Comparison of ENCODE assay signal across 9 mouse cellular contexts in the genomic region with DNA sequence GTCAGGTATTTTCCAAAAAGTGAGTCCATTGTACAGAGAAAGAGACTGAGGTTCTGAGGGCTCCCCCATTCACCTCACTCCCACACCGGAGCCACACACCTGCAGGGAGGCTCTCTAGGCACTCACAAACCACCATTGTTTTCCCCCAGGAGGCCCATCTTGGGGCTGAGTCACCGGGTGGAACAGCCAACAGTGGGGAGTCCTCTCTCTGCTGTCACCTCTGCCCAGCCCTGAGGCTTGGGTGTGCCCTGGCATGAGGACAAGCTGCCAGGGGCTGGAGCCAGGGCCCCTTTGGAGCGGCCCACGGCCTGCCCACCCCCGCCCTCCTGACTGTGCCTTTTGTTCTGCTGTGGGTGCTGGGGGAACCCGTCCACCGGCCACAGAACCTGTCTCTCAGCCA. TPM values are rescaled to one million over a fixed set of nuclear protein-coding genes. Genes with fewer than 3 reads are reported as not detected.
DNase-seq lines count a peak whose midpoint lies in the region; ATAC-seq lines count a peak whose summit lies in the region.
"Had no signal": no experiment of that assay in that cellular context is flagged by ENCODE, and none has a peak within 500 bp of the region (broad histone marks: within the 10 kb centered on the region; RNA-seq: fewer than 3 reads in every experiment).

No protein-coding gene starts in this region.

- peak; percentile 91 for DNase-seq in heart, adult 11 months
- no peak for DNase-seq in heart, postnatal 25 days (ENCODE audit: low spot score)
- peak; percentile 48 to 61 for DNase-seq in spleen, postnatal 36 days (ENCODE audit: low spot score in 2 of 2)
- DNase-seq in spleen, adult 12 weeks (ENCODE audit: low spot score) = no peak
- no peak for DNase-seq in layer of hippocampus, adult 18-20 months (ENCODE audit: low spot score in 2 of 2)
- DNase-seq in kidney, postnatal 10 days = no peak

- peak; percentile 32 for ATAC-seq in intestine, embryonic 15.5 days
- ATAC-seq in stomach, embryonic 14.5 days (ENCODE audit: insufficient number of reproducible peaks, insufficient read depth, low FRiP score, low read depth) = peak; percentile 11; the same call in 1 of the 2 replicates

- 0 out of 2 replicates have a peak overlapping the region, but pooled peaks have one; percentile 14 for H3K9ac ChIP-seq in intestine, embryonic 15.5 days
- no peak overlapping the region for H3K9ac ChIP-seq in stomach, embryonic 14.5 days (replicated peaks; ENCODE audit: low read depth, low read length)

- WGBS in intestine, embryonic 15.5 days = 44% methylated on average over 7 of the region's 7 CpGs
- WGBS in stomach, embryonic 14.5 days = 44% methylated on average over 7 of the region's 7 CpGs

- H3K27ac ChIP-seq in intestine, embryonic 15.5 days = peak overlapping the region; percentile 80
- peak overlapping the region; percentile 75 for H3K27ac ChIP-seq in stomach, embryonic 14.5 days (ENCODE audit: low read length)
- H3K27ac ChIP-seq: macrophage had no signal

- no peaks in the 10 kb centered on the region for H3K27me3 ChIP-seq in intestine, embryonic 15.5 days (replicated peaks)
- H3K27me3 ChIP-seq in stomach, embryonic 14.5 days (ENCODE audit: control insufficient read depth, insufficient read depth, low read length) = no peaks in the 10 kb centered on the region

- peak overlapping the region; percentile 41 for H3K4me2 ChIP-seq in intestine, embryonic 15.5 days (replicated peaks)
- H3K4me2 ChIP-seq in stomach, embryonic 14.5 days (replicated peaks; ENCODE audit: low read depth, low read length) = 0 out of 2 replicates have a peak overlapping the region, but pooled peaks have one; percentile 17

- no peaks in the 10 kb centered on the region for H3K36me3 ChIP-seq in intestine, embryonic 15.5 days
- H3K36me3 ChIP-seq in stomach, embryonic 14.5 days (ENCODE audit: control insufficient read depth, insufficient read depth, low read length) = no peaks in the 10 kb centered on the region; the same call in 1 of the 2 replicates

- intact Hi-C loops in heart, postnatal 25 days (cut with DNase I) = loop anchor here (2.0 to 5.0 kb wide), 2 partner anchors 57 to 257 kb away; no protein-coding TSS in a partner anchor

- no peaks in the 10 kb centered on the region for H3K9me3 ChIP-seq in intestine, embryonic 15.5 days
- H3K9me3 ChIP-seq in stomach, embryonic 14.5 days (ENCODE audit: control insufficient read depth, low read depth, low read length) = no peaks in the 10 kb centered on the region

- peaks cover 25% of the 10 kb centered on the region for H3K4me1 ChIP-seq in intestine, embryonic 15.5 days (replicated peaks)
- H3K4me1 ChIP-seq in stomach, embryonic 14.5 days (ENCODE audit: control insufficient read depth, insufficient read depth, low read length) = peaks cover 19% of the 10 kb centered on the region; the same call in 1 of the 2 replicates

- H3K4me3 ChIP-seq in intestine, embryonic 15.5 days (replicated peaks) = no peak overlapping the region
- no peak overlapping the region for H3K4me3 ChIP-seq in stomach, embryonic 14.5 days (ENCODE audit: low read depth, low read length)

RNA-seq across cellular contexts. Expression of gene Tcf3, which starts 2.3 kb away (rescaled TPM):
- total RNA-seq in heart, postnatal 25 days (2021) = 10 to 100 TPM; 20.3 to 20.9 TPM
- 91.7 and 94.2 TPM in 2 replicates for polyA plus RNA-seq in intestine, embryonic 15.5 days (2015; fragmentation: Nextera tagmentation; extraction: Ambion mirVana)
- polyA plus RNA-seq in stomach, embryonic 14.5 days (2014; fragmentation: Nextera tagmentation; extraction: Ambion mirVana) = 107 and 108 TPM in 2 replicates
- 10 to 100 TPM; 27.1 to 27.3 TPM for total RNA-seq in layer of hippocampus, adult 18-20 months (2021)

RNA-seq across cellular contexts. Expression of gene Uqcr11, which starts 29.1 kb away (rescaled TPM):
- 1,000 to 10,000 TPM; 1,983 to 2,045 TPM for total RNA-seq in heart, postnatal 25 days (2021)
- polyA plus RNA-seq in intestine, embryonic 15.5 days (2015; fragmentation: Nextera tagmentation; extraction: Ambion mirVana) = 890 and 1,161 TPM in 2 replicates
- 645 and 784 TPM in 2 replicates for polyA plus RNA-seq in stomach, embryonic 14.5 days (2014; fragmentation: Nextera tagmentation; extraction: Ambion mirVana)
- total RNA-seq in layer of hippocampus, adult 18-20 months (2021) = 100 to 1,000 TPM; 410 to 413 TPM

RNA-seq across cellular contexts. Expression of gene Mbd3, which starts 36.4 kb away (rescaled TPM):
- total RNA-seq in heart, postnatal 25 days (2021) = 10 to 100 TPM; 85.2 to 88.9 TPM
- 180 and 201 TPM in 2 replicates for polyA plus RNA-seq in intestine, embryonic 15.5 days (2015; fragmentation: Nextera tagmentation; extraction: Ambion mirVana)
- 194 and 200 TPM in 2 replicates for polyA plus RNA-seq in stomach, embryonic 14.5 days (2014; fragmentation: Nextera tagmentation; extraction: Ambion mirVana)
- total RNA-seq in layer of hippocampus, adult 18-20 months (2021) = 100 to 1,000 TPM; 159 to 162 TPM

RNA-seq across cellular contexts. Expression of gene Mex3d, which starts 48.3 kb away (rescaled TPM):
- total RNA-seq in heart, postnatal 25 days (2021) = 1 to 10 TPM; 7.5 to 8.8 TPM
- 5.5 and 6.9 TPM in 2 replicates for polyA plus RNA-seq in intestine, embryonic 15.5 days (2015; fragmentation: Nextera tagmentation; extraction: Ambion mirVana)
- 7.7 and 8.1 TPM in 2 replicates for polyA plus RNA-seq in stomach, embryonic 14.5 days (2014; fragmentation: Nextera tagmentation; extraction: Ambion mirVana)
- 10 to 100 TPM; 17.9 to 19.1 TPM for total RNA-seq in layer of hippocampus, adult 18-20 months (2021)

RNA-seq across cellular contexts. Expression of gene Onecut3, which starts 58.9 kb away (rescaled TPM):
- total RNA-seq in heart, postnatal 25 days (2021) = under 1 TPM in 1 of 2 experiments, not detected in 1; 0.05 TPM
- 0.06 and 0.10 TPM in 2 replicates for polyA plus RNA-seq in intestine, embryonic 15.5 days (2015; fragmentation: Nextera tagmentation; extraction: Ambion mirVana)
- 0.25 and 0.53 TPM in 2 replicates for polyA plus RNA-seq in stomach, embryonic 14.5 days (2014; fragmentation: Nextera tagmentation; extraction: Ambion mirVana)
- total RNA-seq in layer of hippocampus, adult 18-20 months (2021) = under 1 TPM in 1 of 2 experiments, not detected in 1; 0.07 TPM
- polyA plus RNA-seq: macrophage had no signal

Comparison
In these comparisons a context has a peak if more than half of its experiments do, and no peak if none do; other contexts are left out.
1. DNase-seq: peak in heart, adult 11 months (single experiment) and spleen, postnatal 36 days (2 of 2); none in heart, postnatal 25 days (single experiment), spleen, adult 12 weeks (single experiment), layer of hippocampus, adult 18-20 months (0 of 2) and kidney, postnatal 10 days (single experiment).
2. RNA of gene Uqcr11, which starts 29.1 kb away (total RNA-seq): 1,983 to 2,045 TPM in heart, postnatal 25 days; 410 to 413 TPM in layer of hippocampus, adult 18-20 months; every median in the first group is over 4 times any median in the second.